Mouse (Mus musculus): ENCODE measurements around the gene Olfr750. TPM values are rescaled to one million over a fixed set of nuclear protein-coding genes. Genes with fewer than 3 reads are reported as not detected.

Olfr750 gene
- total and polyA plus RNA-seq, 2 experiments from 2014 or later = 0.05 TPM; not detected in 1

DNA sequence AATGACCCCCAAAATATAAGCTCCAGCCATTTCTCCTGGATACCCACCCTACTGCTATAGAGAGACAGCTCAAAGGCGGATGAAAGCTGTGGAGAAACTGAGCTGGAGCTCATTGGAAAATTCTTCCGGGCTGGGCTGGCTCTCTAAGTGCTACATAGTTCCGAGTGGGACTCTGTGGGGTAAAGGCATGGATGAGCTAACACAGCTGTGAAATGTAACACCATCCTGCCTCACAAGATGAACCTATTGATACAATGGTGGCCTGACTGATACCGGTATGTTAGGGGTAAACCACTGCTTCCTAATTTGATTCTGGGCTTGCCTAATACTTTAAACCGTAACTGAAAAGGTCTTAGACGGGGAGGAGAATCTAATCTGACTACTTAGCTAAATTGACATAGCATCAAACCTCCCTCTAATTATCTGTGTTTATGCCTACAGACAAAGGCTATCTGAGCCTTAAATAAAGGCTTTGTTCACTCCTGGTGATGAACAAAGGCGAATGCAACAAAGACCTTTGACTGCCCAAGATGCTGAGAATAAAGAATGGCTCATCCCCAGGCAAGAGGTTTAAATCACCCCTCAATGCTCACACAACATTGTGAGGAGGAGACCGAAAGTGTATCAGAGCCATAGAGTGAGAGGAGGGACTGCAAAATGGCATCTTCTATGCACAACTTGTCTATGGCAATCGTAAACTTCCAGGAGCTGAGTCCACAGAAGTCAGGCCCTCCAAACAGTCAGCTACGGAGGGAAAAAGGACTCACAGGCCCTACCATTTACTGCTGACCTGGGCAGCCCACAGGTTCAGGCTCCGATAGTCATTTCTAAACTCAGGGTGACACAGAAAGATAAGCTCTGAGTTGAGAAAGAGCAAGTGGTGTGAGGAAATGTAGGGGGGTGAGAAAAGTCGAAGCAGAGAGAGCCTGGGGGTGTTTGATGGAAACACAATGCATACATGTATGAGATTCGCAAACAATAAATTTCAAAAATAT is 19.7 kb downstream of the Olfr750 start:
- Histone ChIP-seq H3K27me3 (ENCODE audit: insufficient read depth, low read length) (no peaks in the 10 kb centered on the region), H3K9ac (replicated peaks; ENCODE audit: low read length) (no peak overlapping the region), H3K4me1 (ENCODE audit: insufficient read depth, low read length) (no peaks in the 10 kb centered on the region), H3K4me3 (ENCODE audit: low read length) (no peak overlapping the region), H3K36me3 (ENCODE audit: insufficient read depth, low read length) (no peaks in the 10 kb centered on the region), H3K4me2 (ENCODE audit: low read depth, low read length) (0 out of 2 replicates have a peak overlapping the region, but pooled peaks have one; percentile 18), H3K9me3 (ENCODE audit: low read length) (no peaks in the 10 kb centered on the region), H3K27ac (no peak overlapping the region)
- no peak for DNase-seq (ENCODE audit: low spot score)
- 36% methylated on average over 13 of the region's 13 CpGs for whole genome bisulfite sequencing
- peak; percentile 35; the same call in 1 of the 2 replicates for ATAC-seq
- TF ChIP-seq CTCF (IDR thresholded peaks at IDR 0.05; ENCODE audit: low read depth) = no peak

DNA sequence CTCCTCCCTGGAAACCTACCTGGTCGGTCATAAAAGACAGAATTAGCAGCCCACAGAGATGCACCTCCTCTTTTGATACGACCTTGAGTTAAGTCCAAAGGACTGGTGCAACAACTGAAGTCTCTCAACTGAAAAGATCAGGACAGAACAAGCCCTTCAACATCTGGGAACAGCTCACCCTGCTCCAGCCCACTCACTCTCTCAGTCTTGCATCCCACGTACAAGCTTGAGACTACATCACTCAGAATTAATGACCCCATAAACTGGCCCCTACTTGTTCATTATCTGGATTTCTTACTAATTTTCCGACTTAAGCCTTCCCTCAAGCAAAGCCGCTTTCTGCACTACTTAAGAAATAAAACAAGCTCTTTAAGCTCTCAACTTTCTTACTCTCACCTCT is 21.1 kb downstream of the Olfr750 start:
- Histone ChIP-seq H3K27me3 (ENCODE audit: insufficient read depth, low read length) (no peaks in the 10 kb centered on the region), H3K4me1 (ENCODE audit: insufficient read depth, low read length) (no peaks in the 10 kb centered on the region), H3K27ac (no peak overlapping the region), H3K4me2 (ENCODE audit: low read depth, low read length) (no peak overlapping the region), H3K36me3 (ENCODE audit: insufficient read depth, low read length) (no peaks in the 10 kb centered on the region), H3K9ac (replicated peaks; ENCODE audit: low read length) (no peak overlapping the region), H3K9me3 (ENCODE audit: low read length) (no peaks in the 10 kb centered on the region), H3K4me3 (ENCODE audit: low read length) (no peak overlapping the region)
- ATAC-seq (no peak), DNase-seq (ENCODE audit: low spot score) (no peak)
- 65% methylated on average over 5 of the region's 5 CpGs for WGBS
- no peak for TF ChIP-seq CTCF (IDR thresholded peaks at IDR 0.05; ENCODE audit: low read depth)

DNA sequence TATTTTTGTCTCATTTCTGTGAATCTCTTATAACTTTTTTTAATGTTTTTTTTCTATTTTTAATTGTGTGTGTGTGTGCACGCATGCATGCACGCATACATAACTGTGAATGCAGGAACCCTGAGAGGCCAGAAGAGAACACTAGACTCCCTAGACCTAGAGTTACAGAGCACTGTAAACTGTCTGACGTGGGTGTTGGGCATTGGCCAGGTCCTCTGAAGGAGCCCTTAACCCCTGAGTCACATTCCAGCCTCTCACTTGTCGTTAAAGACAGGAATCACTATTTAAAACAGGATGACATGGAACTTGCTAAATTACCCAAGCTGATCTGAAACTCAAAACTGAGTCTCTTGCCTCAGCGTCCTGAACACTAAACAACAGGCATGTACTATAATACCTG is 22.3 kb downstream of the Olfr750 start:
- Histone ChIP-seq H3K36me3 (ENCODE audit: insufficient read depth, low read length) (no peaks in the 10 kb centered on the region), H3K27ac (no peak overlapping the region), H3K9ac (replicated peaks; ENCODE audit: low read length) (no peak overlapping the region), H3K4me1 (ENCODE audit: insufficient read depth, low read length) (no peaks in the 10 kb centered on the region), H3K4me3 (ENCODE audit: low read length) (no peak overlapping the region), H3K4me2 (ENCODE audit: low read depth, low read length) (no peak overlapping the region), H3K27me3 (ENCODE audit: insufficient read depth, low read length) (no peaks in the 10 kb centered on the region), H3K9me3 (ENCODE audit: low read length) (no peaks in the 10 kb centered on the region)
- WGBS = 64% methylated on average over 5 of the region's 5 CpGs
- ATAC-seq (no peak), DNase-seq (ENCODE audit: low spot score) (no peak)
- no peak for TF ChIP-seq CTCF (IDR thresholded peaks at IDR 0.05; ENCODE audit: low read depth)

DNA sequence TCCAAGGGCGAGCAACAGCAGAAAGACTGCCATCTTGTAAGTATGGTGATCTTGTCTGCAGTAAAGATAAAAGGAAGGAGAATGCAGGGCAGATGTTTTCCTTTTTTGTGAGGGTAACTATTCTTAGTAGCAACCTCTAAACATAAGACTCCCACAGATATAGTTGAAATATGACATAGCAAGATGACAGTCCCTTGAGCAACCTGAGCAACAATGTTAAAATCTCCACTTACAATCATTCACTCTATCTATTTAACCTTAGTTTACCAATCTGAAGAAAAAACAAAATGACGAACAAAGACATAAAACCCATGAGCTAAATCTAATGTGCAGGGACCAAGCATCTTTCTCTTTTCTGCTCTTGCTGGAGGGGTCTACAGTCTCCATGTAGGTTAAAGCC is 24.2 kb downstream of the Olfr750 start, which contains the start of gene Rnase11:
TSS of gene Rnase11 (minus strand) at position 101 of the 400 bp plus-strand sequence.
- WGBS = 90% methylated on average over 2 of the region's 2 CpGs
- Histone ChIP-seq H3K36me3 (ENCODE audit: insufficient read depth, low read length) (no peaks in the 10 kb centered on the region), H3K9me3 (ENCODE audit: low read length) (no peaks in the 10 kb centered on the region), H3K9ac (replicated peaks; ENCODE audit: low read length) (no peak within 1 kb of the TSS), H3K27me3 (ENCODE audit: insufficient read depth, low read length) (no peaks in the 10 kb centered on the region), H3K4me2 (ENCODE audit: low read depth, low read length) (no peak within 1 kb of the TSS), H3K4me1 (ENCODE audit: insufficient read depth, low read length) (no peaks in the 10 kb centered on the region), H3K27ac (no peak within 1 kb of the TSS), H3K4me3 (ENCODE audit: low read length) (no peak within 1 kb of the TSS)
- DNase-seq (ENCODE audit: low spot score) (no peak), ATAC-seq (no peak)
- TF ChIP-seq CTCF (IDR thresholded peaks at IDR 0.05; ENCODE audit: low read depth) = no peak

DNA sequence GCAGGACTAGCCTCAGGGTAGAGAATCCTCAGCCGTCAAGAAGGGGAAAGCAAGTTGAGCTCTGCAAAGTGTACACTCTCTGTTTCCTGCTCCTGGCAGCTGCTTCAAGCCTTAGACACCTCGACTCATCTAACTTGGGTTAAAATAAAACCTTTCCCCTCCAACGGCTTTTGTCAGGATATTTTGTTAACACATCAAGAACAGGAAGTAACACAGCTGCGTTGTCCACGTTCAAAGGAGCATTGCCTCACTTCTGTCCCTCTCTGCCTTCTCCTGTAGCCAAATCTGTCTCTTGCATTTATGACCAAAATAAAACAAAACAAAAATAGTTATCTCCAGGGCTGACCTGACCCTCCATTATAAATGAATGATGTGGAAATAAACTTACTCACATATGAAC is 26.4 kb downstream of the Olfr750 start:
- Histone ChIP-seq H3K4me2 (ENCODE audit: low read depth, low read length) (no peak overlapping the region), H3K36me3 (ENCODE audit: insufficient read depth, low read length) (no peaks in the 10 kb centered on the region), H3K27me3 (ENCODE audit: insufficient read depth, low read length) (no peaks in the 10 kb centered on the region), H3K27ac (no peak overlapping the region), H3K9ac (replicated peaks; ENCODE audit: low read length) (no peak overlapping the region), H3K9me3 (ENCODE audit: low read length) (no peaks in the 10 kb centered on the region), H3K4me1 (ENCODE audit: insufficient read depth, low read length) (no peaks in the 10 kb centered on the region), H3K4me3 (ENCODE audit: low read length) (no peak overlapping the region)
- no peak for ATAC-seq
- TF ChIP-seq CTCF (IDR thresholded peaks at IDR 0.05; ENCODE audit: low read depth) = no peak
- no peak for DNase-seq (ENCODE audit: low spot score)
- 78% methylated on average over 5 of the region's 5 CpGs for WGBS

DNA sequence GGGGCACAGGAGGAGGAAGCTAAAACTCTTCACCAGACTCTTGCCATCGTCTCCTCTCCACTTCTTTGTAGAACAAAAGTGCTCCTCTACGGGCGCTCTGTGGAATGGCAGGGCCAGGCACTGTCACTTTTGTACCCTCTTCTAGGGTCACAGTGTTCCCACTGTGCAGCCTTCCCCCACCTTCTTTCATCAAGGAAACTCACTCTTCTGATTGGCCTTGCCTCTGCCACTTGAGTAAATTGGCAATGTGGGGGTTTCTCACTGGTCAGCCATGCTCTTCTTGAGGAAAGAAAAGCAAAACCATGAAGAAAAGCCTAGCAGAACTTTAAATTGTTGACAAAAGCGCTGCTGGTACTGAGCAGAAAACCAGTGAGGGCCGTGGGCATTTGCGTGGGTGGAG is 32.5 kb downstream of the Olfr750 start, which contains the start of gene Rnase9:
TSS of gene Rnase9 (minus strand) at position 101 of the 400 bp plus-strand sequence.
- Histone ChIP-seq H3K4me3 (ENCODE audit: low read length) (no peak within 1 kb of the TSS), H3K9me3 (ENCODE audit: low read length) (no peaks in the 10 kb centered on the region), H3K36me3 (ENCODE audit: insufficient read depth, low read length) (no peaks in the 10 kb centered on the region), H3K27me3 (ENCODE audit: insufficient read depth, low read length) (no peaks in the 10 kb centered on the region), H3K4me1 (ENCODE audit: insufficient read depth, low read length) (no peaks in the 10 kb centered on the region), H3K4me2 (ENCODE audit: low read depth, low read length) (no peak within 1 kb of the TSS), H3K27ac (no peak within 1 kb of the TSS), H3K9ac (replicated peaks; ENCODE audit: low read length) (no peak within 1 kb of the TSS)
- no peak for TF ChIP-seq CTCF (IDR thresholded peaks at IDR 0.05; ENCODE audit: low read depth)
- DNase-seq (ENCODE audit: low spot score) (no peak), ATAC-seq (no peak)
- WGBS = 58% methylated on average over 6 of the region's 6 CpGs

DNA sequence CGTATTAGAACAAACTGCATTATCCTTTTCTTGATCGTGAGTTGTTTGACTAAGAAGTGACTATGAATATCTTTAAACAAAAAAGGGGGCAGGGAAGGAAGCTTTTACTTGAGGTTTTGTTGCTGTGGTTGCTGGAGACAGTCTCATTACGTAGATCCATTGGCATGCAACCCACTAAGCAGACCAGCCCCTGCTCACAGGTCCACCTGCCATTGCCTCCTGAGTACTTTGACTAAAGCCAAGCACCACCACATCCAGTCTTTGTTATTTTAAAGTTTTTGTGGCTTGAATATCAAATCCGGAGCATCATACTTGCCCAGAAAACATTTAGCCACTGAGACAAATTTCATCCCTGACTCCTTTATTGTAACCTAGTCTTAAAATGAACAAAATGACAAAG is 38.0 kb downstream of the Olfr750 start:
- no peak overlapping the region for H3K4me2 ChIP-seq (ENCODE audit: low read depth, low read length)
- no peak for DNase-seq (ENCODE audit: low spot score)
- no peak for ATAC-seq
- no peaks in the 10 kb centered on the region for H3K27me3 ChIP-seq (ENCODE audit: insufficient read depth, low read length)
- H3K9ac ChIP-seq (replicated peaks; ENCODE audit: low read length) = no peak overlapping the region
- no peak overlapping the region for H3K4me3 ChIP-seq (ENCODE audit: low read length)
- H3K36me3 ChIP-seq (ENCODE audit: insufficient read depth, low read length) = no peaks in the 10 kb centered on the region
- no peak overlapping the region for H3K27ac ChIP-seq
- WGBS = 81% methylated on average over 4 of the region's 4 CpGs
- TF ChIP-seq CTCF (IDR thresholded peaks at IDR 0.05; ENCODE audit: low read depth) = no peak
- H3K9me3 ChIP-seq (ENCODE audit: low read length) = no peaks in the 10 kb centered on the region
- H3K4me1 ChIP-seq (ENCODE audit: insufficient read depth, low read length) = no peaks in the 10 kb centered on the region

Data from hindbrain, postnatal 0 days (tissue).